9 mouse cellular contexts compared by ENCODE assay signal in the genomic region with DNA sequence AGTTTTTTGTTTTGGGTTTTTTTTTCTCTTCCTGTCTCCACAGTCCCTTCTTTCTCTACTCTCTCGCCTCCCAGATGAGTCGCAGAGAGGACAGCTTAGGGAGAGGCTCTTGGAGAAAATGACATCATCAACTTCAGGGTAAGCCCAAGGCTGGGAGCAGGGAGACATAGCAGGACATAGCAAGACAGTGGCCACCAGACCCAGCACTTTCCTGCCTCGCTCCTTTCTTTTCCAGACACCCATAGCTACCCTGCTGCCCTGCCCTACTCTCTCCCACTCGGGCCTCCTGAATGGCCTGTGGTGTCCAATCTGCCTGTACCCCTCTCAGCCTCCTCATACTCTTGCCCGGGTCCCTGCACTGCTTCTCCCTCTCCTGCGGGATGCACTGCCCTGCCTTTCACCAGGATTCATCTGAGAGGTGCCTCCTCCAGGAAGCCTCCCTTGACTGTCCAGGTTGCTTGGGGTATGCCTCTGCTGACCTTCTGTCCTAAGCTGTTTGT.
DNase-seq lines count a peak whose midpoint lies in the region; ATAC-seq and TF ChIP-seq lines count a peak whose summit lies in the region.
"Had no signal": no experiment of that assay in that cellular context is flagged by ENCODE, and none has a peak within 500 bp of the region (broad histone marks: within the 10 kb centered on the region; RNA-seq: fewer than 3 reads in every experiment).

No protein-coding gene starts in this region.

- intact Hi-C loops in gastrocnemius, adult 2 months (cut with DNase I): loop anchor here (2.0 to 5.0 kb wide), 4 partner anchors 45 to 435 kb away; partner anchors contain the start of genes Hmg20a and Peak1

- no peak for DNase-seq in gastrocnemius, adult 2 months
- no peak for DNase-seq in gastrocnemius, postnatal 4 days (ENCODE audit: low spot score in 2 of 2)
- no peak for DNase-seq in lung, adult 18-20 months
- DNase-seq in thymus, postnatal 10 days (ENCODE audit: low spot score in 2 of 2): no peak

- peak overlapping the region; percentile 74 for H3K27ac ChIP-seq in gastrocnemius, adult 2 months
- peak overlapping the region; percentile 46 for H3K27ac ChIP-seq in lung, embryonic 15.5 days
- H3K27ac ChIP-seq in brown adipose tissue, adult 24 weeks (replicated peaks; ENCODE audit: low read depth, low read length): peak overlapping the region; percentile 75
- peak overlapping the region; percentile 93 for H3K27ac ChIP-seq in macrophage
- H3K27ac ChIP-seq: stomach, embryonic 15.5 days had no signal

- no peak for TF ChIP-seq CTCF in gastrocnemius, adult 2 months (IDR thresholded peaks at IDR 0.05)

- no peaks in the 10 kb centered on the region for H3K9me3 ChIP-seq in lung, embryonic 15.5 days
- H3K9me3 ChIP-seq: stomach, embryonic 15.5 days had no signal

- 60% methylated on average over 6 of the region's 6 CpGs for WGBS in lung, embryonic 15.5 days
- WGBS in macrophage (ENCODE audit: missing documents): 95% methylated on average over 5 of the region's 6 CpGs

- no peak overlapping the region for H3K4me2 ChIP-seq in lung, embryonic 15.5 days

- no peak overlapping the region for H3K4me3 ChIP-seq in gastrocnemius, adult 2 months
- H3K4me3 ChIP-seq in lung, embryonic 15.5 days: no peak overlapping the region
- no peak overlapping the region for H3K4me3 ChIP-seq in brown adipose tissue, adult 24 weeks (ENCODE audit: insufficient read depth, low read depth, low read length)
- H3K4me3 ChIP-seq in macrophage (ENCODE audit: inconsistent target): no peak overlapping the region
- H3K4me3 ChIP-seq: stomach, embryonic 15.5 days had no signal

- no peaks in the 10 kb centered on the region for H3K36me3 ChIP-seq in lung, embryonic 15.5 days
- no peaks in the 10 kb centered on the region for H3K36me3 ChIP-seq in macrophage (ENCODE audit: inconsistent target)
- H3K36me3 ChIP-seq: stomach, embryonic 15.5 days had no signal

- no peaks in the 10 kb centered on the region for H3K79me2 ChIP-seq in macrophage (ENCODE audit: inconsistent target)

- no peak for ATAC-seq in lung, embryonic 15.5 days (ENCODE audit: borderline replicate concordance, extremely low read depth, low FRiP score, low TSS enrichment)
- ATAC-seq in erythroblast, adult 5-6 weeks (replicated peaks; ENCODE audit: low FRiP score, poor library complexity, severe bottlenecking): no peak

- peaks cover 9% of the 10 kb centered on the region for H3K4me1 ChIP-seq in lung, embryonic 15.5 days
- H3K4me1 ChIP-seq in brown adipose tissue, adult 24 weeks (ENCODE audit: control insufficient read depth, insufficient read depth, insufficient read length, low read length): peaks cover 24% of the 10 kb centered on the region

- no peaks in the 10 kb centered on the region for H3K27me3 ChIP-seq in lung, embryonic 15.5 days
- H3K27me3 ChIP-seq: stomach, embryonic 15.5 days had no signal

- H3K9ac ChIP-seq in lung, embryonic 15.5 days: no peak overlapping the region
- H3K9ac ChIP-seq: stomach, embryonic 15.5 days had no signal
